Mouse (Mus musculus) left cerebral cortex, adult 8-10 months (tissue): ENCODE results near the gene Unc13c. TPM values are rescaled to one million over a fixed set of nuclear protein-coding genes. Genes with fewer than 3 reads are reported as not detected.

Experiments used
- DNase-seq, 2 experiments: peaks; one replicate each; pipeline ENCODE4 v3.0.0; 2022; ENCODE audit warnings: low spot score in 2 of 2
- total RNA-seq, 4 experiments: library from RNA; stranded (reverse); gene quantifications; 2 replicates each; pipeline ENCODE4 v1.2.4; 2022

Unc13c gene
- total RNA-seq, 4 experiments from 2014 or later = 30.6 to 38.9 (median 34.4) TPM

- no peak for DNase-seq
Measured at GRCm38 (mm10) chr9:73882393-73882919, 86.3 kb downstream of the Unc13c start.

GRCm38 (mm10) chr9:73867410-73868067 lies 101.2 kb downstream of the Unc13c start:
- no peak for DNase-seq

DNA sequence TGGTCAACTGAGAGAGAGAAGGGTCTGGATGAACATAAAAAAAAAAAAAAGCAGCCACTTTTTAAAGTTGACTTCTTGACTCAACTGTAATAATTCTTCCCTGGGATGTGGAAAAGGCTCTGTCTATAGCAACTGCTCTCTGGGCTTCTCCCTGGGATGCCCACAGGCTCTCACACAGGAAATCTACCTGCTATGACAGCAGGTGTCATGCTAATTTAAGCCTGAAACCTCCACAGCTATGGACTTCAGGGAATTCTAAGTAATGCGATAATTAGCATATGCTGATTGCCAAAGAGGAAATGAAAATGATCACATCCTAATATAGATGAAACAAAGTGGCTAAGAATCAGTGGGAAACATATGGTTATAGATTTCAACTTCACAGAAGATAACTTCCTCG lies 102.1 kb downstream of the Unc13c start:
- DNase-seq = no peak

DNA sequence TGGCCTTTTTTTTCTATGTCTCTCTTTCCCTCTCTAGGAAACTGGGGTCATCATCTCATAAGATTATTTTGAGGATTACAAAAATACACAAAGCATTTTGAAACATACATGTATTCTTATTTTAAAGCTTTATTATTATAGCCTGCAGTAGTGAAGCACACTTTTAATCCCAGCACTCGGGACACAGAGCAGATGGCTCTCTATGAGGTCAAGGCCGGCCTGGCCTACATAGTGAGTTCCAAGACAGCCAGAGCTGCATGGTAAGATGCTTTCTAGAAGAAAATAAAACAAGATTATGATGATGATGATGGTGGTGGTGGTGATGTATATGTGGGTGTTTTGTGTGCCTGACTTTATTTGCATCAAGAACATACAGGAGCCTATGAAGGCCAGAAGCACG lies 109.3 kb downstream of the Unc13c start:
- no peak for DNase-seq

DNA sequence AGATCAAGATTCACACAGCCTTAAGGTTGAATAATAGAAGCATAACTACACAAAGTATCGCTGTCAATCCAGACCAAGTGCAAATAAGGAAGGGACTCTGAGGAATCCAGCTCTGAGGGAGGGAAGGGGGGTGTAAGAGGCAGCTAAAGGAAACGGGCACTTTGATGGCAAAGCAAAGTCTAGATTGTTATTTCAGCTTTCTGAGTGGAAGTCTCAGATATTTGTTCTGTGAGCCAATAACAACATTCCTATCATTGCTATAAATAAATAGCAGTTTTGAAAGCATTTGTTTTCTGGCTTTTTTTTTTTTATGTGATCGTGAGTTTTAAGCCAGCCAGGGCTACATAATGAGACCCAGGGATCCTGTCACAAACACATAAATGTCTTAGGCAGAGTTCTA lies 114.5 kb downstream of the Unc13c start:
- no peak for DNase-seq

GRCm38 (mm10) chr9:73806681-73807080 lies 162.1 kb downstream of the Unc13c start:
- DNase-seq = no peak

GRCm38 (mm10) chr9:73774616-73775015 lies 194.2 kb downstream of the Unc13c start:
- DNase-seq = no peak

DNA sequence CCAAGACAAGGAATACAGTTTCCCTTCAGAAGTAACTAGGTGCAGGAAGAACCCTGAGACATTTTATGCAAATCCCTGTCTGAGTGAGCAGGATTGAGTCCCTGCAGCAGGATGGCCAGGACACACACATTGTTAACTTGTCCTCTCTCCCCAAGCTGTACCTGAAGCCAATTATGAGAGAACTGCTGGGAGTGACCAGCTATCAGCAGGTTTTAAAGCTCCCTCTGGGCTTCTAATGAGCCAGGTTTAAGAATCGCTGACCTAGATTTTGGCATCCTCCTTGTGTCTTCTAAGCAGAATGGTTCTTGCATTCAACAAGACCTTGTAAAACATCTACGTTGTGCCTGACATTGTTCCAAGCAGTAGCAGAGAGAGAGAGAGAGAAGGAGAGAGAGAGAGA lies 213.6 kb downstream of the Unc13c start:
- DNase-seq = no peak

GRCm38 (mm10) chr9:73753480-73753879 lies 215.3 kb downstream of the Unc13c start:
- no peak for DNase-seq

DNA sequence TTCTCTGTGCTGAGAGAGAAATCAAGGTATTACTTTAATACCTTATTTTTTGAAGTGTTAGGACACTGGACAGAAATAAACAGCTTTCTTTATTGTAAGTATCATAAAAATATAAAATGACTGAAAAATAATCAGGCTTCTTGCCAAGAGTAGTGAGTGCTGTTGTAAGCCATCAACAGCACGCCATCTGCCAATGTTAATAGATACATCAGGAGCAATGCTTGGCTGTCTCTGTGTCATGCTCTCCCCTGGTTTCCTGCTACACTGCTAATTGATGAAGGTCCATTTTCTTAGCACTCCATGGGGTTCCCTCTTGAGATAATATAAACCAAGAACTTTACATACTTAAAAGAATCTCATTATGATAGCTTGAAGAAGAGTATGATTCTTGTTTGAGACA lies 217.4 kb downstream of the Unc13c start:
- no peak for DNase-seq

DNA sequence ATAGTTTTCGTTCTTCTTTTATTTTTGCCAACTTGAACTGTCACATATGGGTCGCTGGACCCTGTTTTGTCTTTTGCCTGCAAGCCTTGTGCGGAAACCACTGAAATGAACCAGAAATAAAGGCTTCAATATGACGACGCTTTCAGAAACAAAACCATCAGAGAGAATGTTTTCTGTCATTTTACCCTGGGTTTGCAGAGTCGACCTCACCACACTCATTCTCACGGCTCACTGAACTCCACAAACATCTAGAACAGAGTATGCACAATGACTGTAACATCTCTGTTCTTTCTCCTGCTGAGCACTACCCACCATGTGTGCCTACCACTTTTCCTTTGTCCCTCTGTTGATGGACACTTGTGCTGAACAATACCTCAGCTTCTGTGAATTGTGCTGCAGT lies 234.3 kb downstream of the Unc13c start:
- DNase-seq = no peak

- DNase-seq = no peak
Measured at GRCm38 (mm10) chr9:73725717-73726662, 242.8 kb downstream of the Unc13c start.

DNA sequence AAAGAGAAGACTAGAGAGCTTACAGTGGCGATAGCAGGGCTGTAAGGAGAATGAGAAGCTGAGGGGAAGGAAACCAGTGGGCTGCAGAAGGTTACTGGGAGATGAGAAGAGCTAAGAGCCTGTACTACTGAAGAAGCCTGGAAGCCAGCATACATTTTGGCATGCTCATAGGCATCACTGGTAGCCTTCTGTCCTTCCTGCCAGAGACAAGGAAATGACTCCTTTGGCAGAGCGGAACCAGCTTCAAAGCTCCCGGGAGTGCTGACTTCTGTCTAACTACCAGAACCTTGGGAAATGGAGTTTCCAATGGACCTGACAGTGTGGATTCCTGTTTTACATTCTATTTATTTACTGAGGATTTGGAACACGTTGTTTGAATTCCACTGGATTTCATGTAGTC lies 244.0 kb downstream of the Unc13c start:
- DNase-seq = no peak

DNA sequence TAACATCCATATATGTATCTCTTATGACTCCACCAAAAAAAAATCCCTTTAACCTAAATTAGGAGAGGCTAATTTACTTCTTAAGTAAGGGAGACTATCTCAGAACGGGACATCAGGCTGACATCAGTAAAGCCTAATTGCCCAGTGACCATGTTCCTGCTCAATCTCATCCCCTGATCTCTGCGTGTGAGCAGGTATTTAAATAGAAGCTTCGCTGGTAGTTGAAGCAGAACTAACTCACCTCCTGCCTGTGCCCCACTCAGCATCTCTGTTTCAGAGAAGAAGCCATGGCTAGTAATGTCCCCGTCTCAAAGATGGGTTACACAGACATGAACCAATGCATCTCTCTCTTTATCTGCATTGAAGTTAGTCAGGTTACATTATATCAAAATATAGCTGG lies 255.3 kb downstream of the Unc13c start:
- DNase-seq = no peak

DNA sequence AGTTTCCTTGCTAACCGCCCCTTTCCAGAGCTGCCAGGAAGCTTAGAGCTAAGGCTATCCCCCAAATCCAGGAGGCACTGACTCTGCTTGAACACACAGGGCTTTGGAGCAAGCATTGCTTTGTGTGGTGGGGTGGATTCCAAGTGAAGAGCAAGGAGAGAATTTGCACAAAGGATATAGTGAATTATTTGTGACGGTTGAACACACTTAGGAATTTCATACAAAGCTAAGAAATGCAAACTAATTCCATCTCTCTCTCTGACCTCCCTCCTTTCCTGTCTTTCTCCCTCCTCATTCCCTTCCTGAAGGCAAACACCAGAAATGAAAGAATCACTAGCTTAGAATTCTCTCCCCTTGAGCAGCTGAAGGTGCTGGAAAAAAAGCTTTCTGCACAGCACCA lies 271.7 kb downstream of the Unc13c start:
- no peak for DNase-seq

- DNase-seq = no peak
Measured at GRCm38 (mm10) chr9:73681580-73681979, 287.2 kb downstream of the Unc13c start.

- DNase-seq = no peak
Measured at GRCm38 (mm10) chr9:73680545-73681495, 287.9 kb downstream of the Unc13c start.

GRCm38 (mm10) chr9:73671656-73672212 lies 297.0 kb downstream of the Unc13c start:
- no peak for DNase-seq

- no peak for DNase-seq
Measured at GRCm38 (mm10) chr9:73670040-73670439, 298.7 kb downstream of the Unc13c start.

DNA sequence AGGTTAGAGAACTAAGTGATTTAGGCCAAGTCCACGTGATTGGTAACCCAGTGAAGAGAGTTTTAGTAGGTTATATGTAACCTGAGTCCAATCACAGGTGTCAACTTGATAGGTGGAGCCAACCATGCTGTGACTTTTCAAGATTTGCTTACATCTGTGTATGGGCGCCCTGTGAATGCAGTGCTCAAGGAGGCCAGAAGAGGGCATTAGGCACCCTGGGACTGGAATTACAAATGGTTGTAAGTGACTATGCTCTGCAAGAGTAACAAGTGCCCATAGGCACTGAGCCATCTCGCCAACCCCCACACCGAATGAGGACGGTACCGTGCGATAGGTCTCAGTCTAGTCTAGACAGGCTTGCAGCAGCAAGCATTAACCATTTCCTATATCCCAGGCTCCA lies 305.9 kb downstream of the Unc13c start:
- DNase-seq = no peak

DNA sequence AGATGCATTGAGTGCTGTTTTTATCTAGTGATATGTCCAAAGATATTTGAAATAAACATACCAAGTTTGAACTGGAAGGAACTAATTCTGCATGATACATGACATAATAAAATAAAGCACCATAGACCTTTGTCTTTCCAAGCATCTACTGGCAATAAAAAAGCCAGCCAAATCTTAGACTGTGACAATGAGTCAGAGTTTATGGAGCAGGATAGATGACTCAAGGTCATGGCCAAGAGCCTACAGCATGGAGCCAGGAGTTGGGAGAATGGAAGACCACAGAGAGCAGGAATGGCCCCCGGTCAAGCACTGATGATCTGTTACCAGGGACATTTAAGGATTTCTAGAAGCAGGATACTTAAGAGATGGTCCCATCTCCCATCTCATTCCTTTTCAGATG lies 319.7 kb downstream of the Unc13c start:
- DNase-seq = no peak
